ENCODE assay signal across 8 mouse cellular contexts in genomic region chr1:163314829-163315301, GRCm38 (mm10). TPM values are rescaled to one million over a fixed set of nuclear protein-coding genes. Genes with fewer than 3 reads are reported as not detected.
DNase-seq lines count a peak whose midpoint lies in the region; ATAC-seq lines count a peak whose summit lies in the region.

No protein-coding gene starts in this region.

- H3K9me3 ChIP-seq in liver, embryonic 11.5 days (ENCODE audit: control insufficient read depth, low read length): no peaks in the 10 kb centered on the region
- H3K9me3 ChIP-seq in limb, embryonic 12.5 days: no peaks in the 10 kb centered on the region

- ATAC-seq in liver, embryonic 11.5 days (replicated peaks; ENCODE audit: low FRiP score): no peak
- ATAC-seq in erythroid progenitor cell, adult 5-6 weeks (replicated peaks; ENCODE audit: low FRiP score, poor library complexity, severe bottlenecking): 0 out of 2 replicates have a peak, but pooled peaks have one; percentile 32
- peak; percentile 33; the same call in 1 of the 2 replicates for ATAC-seq in limb, embryonic 12.5 days (ENCODE audit: insufficient number of reproducible peaks, insufficient read depth, low FRiP score, low TSS enrichment, low read depth)

- peak overlapping the region; percentile 10; the same call in 1 of the 2 replicates for H3K4me3 ChIP-seq in liver, embryonic 11.5 days (ENCODE audit: low read depth, low read length)
- H3K4me3 ChIP-seq in limb, embryonic 12.5 days (replicated peaks): peak overlapping the region; percentile 95

- no peaks in the 10 kb centered on the region for H3K36me3 ChIP-seq in liver, embryonic 11.5 days (ENCODE audit: control insufficient read depth, insufficient read depth, low read length)
- 0 out of 2 replicates have a peak, but pooled peaks cover 6% of the 10 kb centered on the region for H3K36me3 ChIP-seq in limb, embryonic 12.5 days

- no peak overlapping the region for H3K27ac ChIP-seq in liver, embryonic 11.5 days (ENCODE audit: low read depth, low read length)
- H3K27ac ChIP-seq in limb, embryonic 12.5 days: peak overlapping the region; percentile 100

- no peak overlapping the region for H3K9ac ChIP-seq in liver, embryonic 11.5 days (ENCODE audit: low read depth, low read length)
- peak overlapping the region; percentile 56 for H3K9ac ChIP-seq in limb, embryonic 12.5 days (replicated peaks)

- H3K4me2 ChIP-seq in liver, embryonic 11.5 days: peak overlapping the region; percentile 69
- H3K4me2 ChIP-seq in limb, embryonic 12.5 days: peak overlapping the region; percentile 83

- 3% methylated on average over 23 of the region's 23 CpGs for WGBS in liver, embryonic 11.5 days
- under 1% methylated on average over 23 of the region's 23 CpGs for WGBS in limb, embryonic 12.5 days

- peaks cover 59% of the 10 kb centered on the region for H3K27me3 ChIP-seq in liver, embryonic 11.5 days (replicated peaks; ENCODE audit: control insufficient read depth, insufficient read depth, low read length)
- H3K27me3 ChIP-seq in limb, embryonic 12.5 days: peaks cover 4% of the 10 kb centered on the region; the same call in 1 of the 2 replicates

- DNase-seq in liver, embryonic 11.5 days (ENCODE audit: low spot score): no peak
- no peak for DNase-seq in liver
- peak; percentile 42 for DNase-seq in retina, postnatal 1 day
- DNase-seq in frontal cortex, postnatal 25 days (ENCODE audit: low spot score in 2 of 2): no peak
- DNase-seq in urinary bladder, postnatal 14 days (ENCODE audit: low spot score): no peak
- no peak for DNase-seq in layer of hippocampus, adult 8-10 months (ENCODE audit: low spot score in 2 of 2)

- no peaks in the 10 kb centered on the region; the same call in 1 of the 2 replicates for H3K4me1 ChIP-seq in liver, embryonic 11.5 days (replicated peaks; ENCODE audit: control insufficient read depth, insufficient read depth, low read length)
- peaks cover 22% of the 10 kb centered on the region for H3K4me1 ChIP-seq in limb, embryonic 12.5 days (replicated peaks)

RNA-seq across cellular contexts. Expression of gene Prrx1, which starts 1.4 kb away (rescaled TPM):
- 3.0 and 3.3 TPM in 2 replicates for polyA plus RNA-seq in liver, embryonic 11.5 days (2014; fragmentation: Nextera tagmentation; extraction: Ambion mirVana)
- total RNA-seq in erythroid progenitor cell, adult 5-6 weeks (2015; ENCODE audit: low replicate concordance): 0.42 TPM in 1 of 2 replicates, not detected in the other
- total RNA-seq in erythroid progenitor cell, adult 5-6 weeks (2017; ENCODE audit: low replicate concordance): 0.51 TPM in 1 of 2 replicates, not detected in the other
- 194 and 204 TPM in 2 replicates for polyA plus RNA-seq in limb, embryonic 12.5 days (2016; fragmentation: Nextera tagmentation; extraction: Ambion mirVana)
- 1 to 10 TPM; 5.3 to 6.9 (median 5.7) TPM for total RNA-seq in layer of hippocampus, adult 8-10 months (2022)

Comparison
In these comparisons a context has a peak if more than half of its experiments do, and no peak if none do; other contexts are left out.
1. RNA of gene Prrx1, which starts 1.4 kb away (total RNA-seq): 5.3 to 6.9 TPM in layer of hippocampus, adult 8-10 months; 0.42 to 0.51 TPM in erythroid progenitor cell, adult 5-6 weeks; every median in the first group is over 4 times any median in the second.